21 mouse cellular contexts compared by ENCODE assay signal in genomic region chr6:106835316-106835715, GRCm38 (mm10). TPM values are rescaled to one million over a fixed set of nuclear protein-coding genes. Genes with fewer than 3 reads are reported as not detected.
DNase-seq lines count a peak whose midpoint lies in the region; ATAC-seq and TF ChIP-seq lines count a peak whose summit lies in the region.
"Had no signal": no experiment of that assay in that cellular context is flagged by ENCODE, and none has a peak within 500 bp of the region (broad histone marks: within the 10 kb centered on the region; RNA-seq: fewer than 3 reads in every experiment).

No protein-coding gene starts in this region.

- H3K9me3 ChIP-seq in hindbrain, postnatal 0 days (ENCODE audit: low read length), result no peaks in the 10 kb centered on the region
- no peaks in the 10 kb centered on the region for H3K9me3 ChIP-seq in hindbrain, embryonic 10.5 days
- H3K9me3 ChIP-seq: embryonic facial prominence, embryonic 15.5 days; liver, embryonic 13.5 days; midbrain, embryonic 13.5 days had no signal

- DNase-seq in hindbrain, postnatal 0 days (ENCODE audit: low spot score), result peak; percentile 65
- DNase-seq in hindbrain, embryonic 10.5 days (ENCODE audit: low spot score), result no peak
- DNase-seq in brain, embryonic 14.5 days (ENCODE audit: low read depth), result peak; percentile 44
- peak; percentile 36 for DNase-seq in cerebellum, adult 8-10 months
- DNase-seq in cerebellum, postnatal 36 days, result peak; percentile 17 to 38
- DNase-seq in B cell, adult 2 months, result no peak
- DNase-seq in c-Kit-positive CD71-positive TER-119-positive erythroid progenitor cells, embryonic 14.5 days (ENCODE audit: low spot score), result no peak
- DNase-seq: adrenal gland, postnatal 10 days; forebrain, postnatal 0 days; gastrocnemius, postnatal 14 days; heart, adult 2 months; kidney, postnatal 4 days; liver, embryonic 13.5 days; lung, embryonic 14.5 days; right cerebral cortex, postnatal 25 days; spleen, adult 18-20 months had no signal

- WGBS in hindbrain, postnatal 0 days, result 40% methylated on average over 2 of the region's 2 CpGs
- WGBS in hindbrain, embryonic 10.5 days, result 83% methylated on average over 2 of the region's 2 CpGs

- no peak overlapping the region for H3K27ac ChIP-seq in hindbrain, postnatal 0 days
- no peak overlapping the region for H3K27ac ChIP-seq in hindbrain, embryonic 10.5 days
- H3K27ac ChIP-seq: embryonic facial prominence, embryonic 15.5 days; heart, adult 2 months; hindbrain, embryonic 14.5 days; liver, embryonic 13.5 days; midbrain, embryonic 13.5 days had no signal

- no peak overlapping the region for H3K4me3 ChIP-seq in hindbrain, postnatal 0 days (ENCODE audit: low read length)
- H3K4me3 ChIP-seq in hindbrain, embryonic 10.5 days, result no peak overlapping the region
- H3K4me3 ChIP-seq: embryonic facial prominence, embryonic 15.5 days; heart, adult 2 months; liver, embryonic 13.5 days; midbrain, embryonic 13.5 days had no signal

- ATAC-seq in hindbrain, postnatal 0 days, result no peak
- ATAC-seq: activated CD4-positive, CD25-positive, alpha-beta regulatory T cell, adult 4 months; forebrain, postnatal 0 days; intestine, embryonic 16.5 days; midbrain, embryonic 13.5 days had no signal

- TF ChIP-seq POLR2A in brain, embryonic 14.5 days (IDR thresholded peaks at IDR 0.05; ENCODE audit: borderline replicate concordance, extremely low read depth, insufficient read depth, insufficient read length, poor library complexity, severe bottlenecking), result no peak

- H3K4me1 ChIP-seq in hindbrain, postnatal 0 days (ENCODE audit: insufficient read depth, low read length), result no peaks in the 10 kb centered on the region
- no peaks in the 10 kb centered on the region for H3K4me1 ChIP-seq in hindbrain, embryonic 10.5 days (replicated peaks)
- H3K4me1 ChIP-seq: embryonic facial prominence, embryonic 15.5 days; liver, embryonic 13.5 days; midbrain, embryonic 13.5 days had no signal

- no peak for TF ChIP-seq CTCF in hindbrain, postnatal 0 days (IDR thresholded peaks at IDR 0.05; ENCODE audit: low read depth)
- TF ChIP-seq CTCF in brain, embryonic 14.5 days (IDR thresholded peaks at IDR 0.05; ENCODE audit: borderline replicate concordance, extremely low read depth, insufficient read depth, insufficient read length), result no peak

- H3K4me2 ChIP-seq in hindbrain, postnatal 0 days (ENCODE audit: low read depth, low read length), result no peak overlapping the region
- H3K4me2 ChIP-seq: embryonic facial prominence, embryonic 15.5 days; hindbrain, embryonic 14.5 days; liver, embryonic 13.5 days; lung, embryonic 14.5 days; midbrain, embryonic 13.5 days had no signal

- H3K9ac ChIP-seq in hindbrain, postnatal 0 days (replicated peaks; ENCODE audit: low read length), result no peak overlapping the region
- H3K9ac ChIP-seq: embryonic facial prominence, embryonic 15.5 days; forebrain, postnatal 0 days; hindbrain, embryonic 14.5 days; liver, embryonic 13.5 days; lung, embryonic 14.5 days; midbrain, embryonic 13.5 days had no signal

- H3K36me3 ChIP-seq in hindbrain, postnatal 0 days (ENCODE audit: insufficient read depth, low read length), result no peaks in the 10 kb centered on the region
- H3K36me3 ChIP-seq in hindbrain, embryonic 10.5 days, result no peaks in the 10 kb centered on the region
- H3K36me3 ChIP-seq: embryonic facial prominence, embryonic 15.5 days; liver, embryonic 13.5 days; midbrain, embryonic 13.5 days had no signal

- H3K27me3 ChIP-seq in hindbrain, postnatal 0 days (ENCODE audit: insufficient read depth, low read length), result no peaks in the 10 kb centered on the region
- H3K27me3 ChIP-seq in hindbrain, embryonic 10.5 days (ENCODE audit: insufficient read depth, poor library complexity, severe bottlenecking), result no peaks in the 10 kb centered on the region
- H3K27me3 ChIP-seq: embryonic facial prominence, embryonic 15.5 days; liver, embryonic 13.5 days; midbrain, embryonic 13.5 days had no signal

RNA-seq across cellular contexts. Expression of gene Crbn, which starts 35.4 kb away (rescaled TPM):
- 41.5 and 48.8 TPM in 2 replicates for total RNA-seq in hindbrain, postnatal 0 days (2014; rRNA removed)
- 53.1 and 55.5 TPM in 2 replicates for polyA plus RNA-seq in hindbrain, postnatal 0 days (2015; fragmentation: Nextera tagmentation; extraction: Ambion mirVana)
- 42.6 and 45.4 TPM in 2 replicates for polyA plus RNA-seq in hindbrain, embryonic 10.5 days (2016; fragmentation: Nextera tagmentation; extraction: Ambion mirVana)
- polyA plus RNA-seq in brain, embryonic 14.5 days (2012; rRNA removed), result 23.2 and 26.2 TPM in 2 replicates

Comparison
In these comparisons a context has a peak if more than half of its experiments do, and no peak if none do; other contexts are left out.
1. DNase-seq: peak in hindbrain, postnatal 0 days (single experiment), brain, embryonic 14.5 days (single experiment), cerebellum, adult 8-10 months (single experiment) and cerebellum, postnatal 36 days (2 of 2); none in hindbrain, embryonic 10.5 days (single experiment), B cell, adult 2 months (0 of 2) and c-Kit-positive CD71-positive TER-119-positive erythroid progenitor cells, embryonic 14.5 days (single experiment).